Mouse (Mus musculus): ENCODE results near the gene Fam83d.

DNA sequence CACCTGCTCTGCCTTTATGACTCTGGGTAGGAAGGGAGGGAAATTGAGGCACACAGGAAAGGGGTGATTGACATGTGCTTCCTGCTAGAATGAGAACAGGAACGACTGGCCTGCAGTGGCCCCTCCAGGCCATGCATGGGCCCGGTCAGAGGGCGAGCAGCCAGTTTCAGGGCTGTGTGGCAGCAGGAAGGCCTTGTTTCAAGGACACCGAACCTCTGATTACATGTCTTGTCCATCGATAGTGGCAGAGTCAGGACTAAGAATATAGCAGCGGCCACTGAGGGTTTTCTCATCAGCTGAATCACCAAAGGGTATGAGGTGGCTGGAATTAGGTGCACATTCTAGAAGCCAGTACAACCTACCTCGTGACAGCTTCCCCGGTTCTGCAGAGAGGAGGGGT, 7.0 kb downstream of the Fam83d start:
- TF ChIP-seq POLR2A (IDR thresholded peaks at IDR 0.05; ENCODE audit: low read depth, low read length) (no peak), CTCF (IDR thresholded peaks at IDR 0.05; ENCODE audit: extremely low read depth, insufficient read depth, insufficient read length, insufficient replicate concordance) (no peak)

Data from spleen, adult 2 months (tissue).